Mouse (Mus musculus) limb, embryonic 11.5 days (tissue): ENCODE results near the gene Tmem238. TPM values are rescaled to one million over a fixed set of nuclear protein-coding genes. Genes with fewer than 3 reads are reported as not detected.

Experiments used
- ATAC-seq: fragments of 200-750 bp; cut with Nextera tagmentation; 2 replicates; pipeline ENCODE4 v1.8.0; 2017; ENCODE audit warnings: low read depth; ENCODE audit not compliant: insufficient number of reproducible peaks, low FRiP score, low TSS enrichment
- DNase-seq: peaks from one replicate; pipeline ENCODE4 v3.0.0-alpha.2; 2015; ENCODE audit warnings: low spot score
- H3K27ac ChIP-seq: fragments of 300-500 bp; sonication (generic); replicated peaks from 2 replicates; pipeline ENCODE4 v1.5.1; 2014; ENCODE audit warnings: low read depth, mild to moderate bottlenecking, low read length
- H3K27me3 ChIP-seq: fragments of 300-500 bp; sonication (generic); 2 replicates; pipeline ENCODE4 v1.6.1; 2014; ENCODE audit warnings: mild to moderate bottlenecking, low read length, mixed read lengths; ENCODE audit not compliant: control insufficient read depth, insufficient read depth
- H3K36me3 ChIP-seq: fragments of 300-500 bp; sonication (generic); 2 replicates; pipeline ENCODE4 v1.6.1; 2014; ENCODE audit warnings: mild to moderate bottlenecking, low read length, moderate library complexity, mixed read lengths; ENCODE audit not compliant: control insufficient read depth, insufficient read depth
- H3K4me1 ChIP-seq: fragments of 300-500 bp; sonication (generic); 2 replicates; pipeline ENCODE4 v1.6.1; 2014; ENCODE audit warnings: low read length, mixed read lengths; ENCODE audit not compliant: control insufficient read depth, insufficient read depth
- H3K4me2 ChIP-seq: fragments of 300-500 bp; sonication (generic); 2 replicates; pipeline ENCODE4 v1.6.1; 2014; ENCODE audit warnings: low read depth, mild to moderate bottlenecking, moderate library complexity; ENCODE audit not compliant: severe bottlenecking
- H3K4me3 ChIP-seq: fragments of 300-500 bp; sonication (generic); 2 replicates; pipeline ENCODE4 v1.5.1; 2014; ENCODE audit warnings: low read depth, low read length
- H3K9ac ChIP-seq: fragments of 300-500 bp; sonication (generic); 2 replicates; pipeline ENCODE4 v1.6.1; 2014; ENCODE audit warnings: mild to moderate bottlenecking, low read length
- H3K9me3 ChIP-seq: fragments of 300-500 bp; sonication (generic); 2 replicates; pipeline ENCODE4 v1.6.1; 2016; ENCODE audit warnings: low read length; ENCODE audit not compliant: control insufficient read depth
- WGBS: fragments of 180-500 bp; shearing (Covaris S2); extraction: QIAGEN DNeasy Blood & Tissue Kit; methylation state at CpG from one replicate; pipeline ENCODE4 v1.1.7; 2014; 5-methylcytosine and 5-hydroxymethylcytosine counted together
- polyA plus RNA-seq: library from polyadenylated mRNA; unstranded; fragments of >200 nt; fragmentation: Nextera tagmentation; extraction: Ambion mirVana; gene quantifications from 2 replicates; pipeline ENCODE4 v1.2.1, GENCODE M21; 2014

Gene Tmem238
- polyA plus RNA-seq: 2.1 and 2.6 TPM in 2 replicates

- Histone ChIP-seq H3K9me3 (no peaks in the 10 kb centered on the region), H3K4me1 (peaks cover 6% of the 10 kb centered on the region), H3K4me3 (peak within 1 kb of the TSS; percentile 44), H3K36me3 (peaks cover 4% of the 10 kb centered on the region; the same call in 1 of the 2 replicates), H3K27me3 (peaks cover 6% of the 10 kb centered on the region; the same call in 1 of the 2 replicates), H3K27ac (0 out of 2 replicates have a peak within 1 kb of the TSS, but pooled peaks have one; percentile 36), H3K9ac (peak within 1 kb of the TSS; percentile 84), H3K4me2 (peak within 1 kb of the TSS; percentile 91)
- peak; percentile 58 for DNase-seq
- 7% methylated on average over 40 of the region's 40 CpGs for WGBS
- peak; percentile 4; the same call in 1 of the 2 replicates for ATAC-seq
Measured at GRCm38 (mm10) chr7:4789436-4789935, at the start of gene Tmem238. Gene Tmem238, minus strand, starts transcription at chr7:4789656.

GRCm38 (mm10) chr7:4837639-4838038 lies 48.2 kb upstream of the Tmem238 start:
- Histone ChIP-seq H3K9me3 (no peaks in the 10 kb centered on the region), H3K27me3 (peaks cover 58% of the 10 kb centered on the region), H3K4me2 (no peak overlapping the region), H3K4me1 (peaks cover 5% of the 10 kb centered on the region; the same call in 1 of the 2 replicates), H3K4me3 (no peak overlapping the region), H3K27ac (no peak overlapping the region), H3K36me3 (no peaks in the 10 kb centered on the region), H3K9ac (no peak overlapping the region)
- 25% methylated on average over 1 of the region's 1 CpGs for WGBS
- ATAC-seq (no peak), DNase-seq (no peak)

DNA sequence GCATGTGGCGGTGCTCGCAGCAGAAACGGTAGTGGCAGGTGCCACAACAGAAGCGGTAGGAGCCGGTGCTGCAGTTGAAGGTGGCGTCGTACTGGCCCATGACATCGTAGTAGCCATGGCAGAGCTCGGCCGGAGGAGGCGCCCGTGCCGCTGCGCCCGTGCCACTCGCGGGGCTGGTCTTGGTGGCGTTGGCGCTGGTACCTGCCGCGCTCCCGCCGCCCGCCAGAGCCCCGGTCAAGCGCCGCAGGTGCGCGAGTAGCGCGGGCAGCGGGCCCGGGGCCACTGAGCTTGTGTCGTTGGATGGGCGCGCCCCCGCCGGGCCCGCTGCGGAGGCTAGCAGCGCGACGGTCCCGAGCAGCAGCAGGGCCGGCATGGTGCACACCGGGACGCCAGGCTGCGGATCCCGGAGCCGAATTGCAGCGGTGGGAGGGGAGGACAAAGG lies 46.9 kb upstream of the Tmem238 start:
- no peaks in the 10 kb centered on the region for H3K9me3 ChIP-seq
- peak overlapping the region; percentile 67 for H3K4me2 ChIP-seq
- under 1% methylated on average over 51 of the region's 51 CpGs for WGBS
- H3K9ac ChIP-seq: peak overlapping the region; percentile 5
- peak; percentile 66 for ATAC-seq
- peak overlapping the region; percentile 31 for H3K4me3 ChIP-seq
- no peak overlapping the region for H3K27ac ChIP-seq
- peaks cover 5% of the 10 kb centered on the region; the same call in 1 of the 2 replicates for H3K4me1 ChIP-seq
- DNase-seq: peak; percentile 75
- peaks cover 46% of the 10 kb centered on the region for H3K27me3 ChIP-seq
- H3K36me3 ChIP-seq: no peaks in the 10 kb centered on the region

DNA sequence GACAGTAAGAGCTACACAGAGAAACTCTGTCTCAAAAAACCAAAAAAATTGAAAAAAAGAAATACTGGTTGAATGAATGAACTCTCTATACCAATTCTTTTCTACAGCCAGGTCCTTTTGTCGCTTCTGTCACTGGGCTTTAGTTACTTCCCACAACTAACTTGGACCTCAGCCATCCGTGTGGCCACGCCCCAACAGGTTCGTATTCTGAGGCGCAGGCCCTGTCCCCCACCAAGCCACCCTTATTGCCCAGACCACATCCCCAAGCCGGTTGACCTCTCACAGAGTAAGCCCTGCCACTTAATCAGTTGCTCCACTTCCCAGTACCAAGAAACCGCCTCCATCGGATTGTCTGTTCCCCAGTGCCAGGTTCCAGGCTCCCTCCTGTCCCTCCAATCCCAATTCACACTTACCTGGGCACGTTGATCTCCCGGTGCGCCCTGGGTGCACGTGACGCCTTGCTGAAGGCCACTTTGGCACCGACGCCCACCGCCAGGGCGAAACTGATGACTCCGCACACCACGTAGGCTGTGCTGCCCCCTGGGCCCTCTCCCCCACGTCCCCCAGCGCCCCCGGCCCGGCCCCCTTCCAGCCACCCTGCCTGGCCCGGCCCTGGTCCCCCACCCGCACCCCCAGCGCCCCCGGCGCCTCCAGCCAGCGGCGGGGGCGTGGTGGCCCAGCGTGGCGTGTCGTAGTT lies 46.3 kb upstream of the Tmem238 start:
- H3K4me1 ChIP-seq: peaks cover 5% of the 10 kb centered on the region; the same call in 1 of the 2 replicates
- H3K9me3 ChIP-seq: no peaks in the 10 kb centered on the region
- no peaks in the 10 kb centered on the region for H3K36me3 ChIP-seq
- DNase-seq (no peak), ATAC-seq (peak; percentile 27; the same call in 1 of the 2 replicates)
- H3K27ac ChIP-seq: no peak overlapping the region
- no peak overlapping the region for H3K9ac ChIP-seq
- WGBS: 8% methylated on average over 27 of the region's 34 CpGs
- H3K4me2 ChIP-seq: peak overlapping the region; percentile 67
- H3K4me3 ChIP-seq: peak overlapping the region; percentile 31
- peaks cover 46% of the 10 kb centered on the region for H3K27me3 ChIP-seq

DNA sequence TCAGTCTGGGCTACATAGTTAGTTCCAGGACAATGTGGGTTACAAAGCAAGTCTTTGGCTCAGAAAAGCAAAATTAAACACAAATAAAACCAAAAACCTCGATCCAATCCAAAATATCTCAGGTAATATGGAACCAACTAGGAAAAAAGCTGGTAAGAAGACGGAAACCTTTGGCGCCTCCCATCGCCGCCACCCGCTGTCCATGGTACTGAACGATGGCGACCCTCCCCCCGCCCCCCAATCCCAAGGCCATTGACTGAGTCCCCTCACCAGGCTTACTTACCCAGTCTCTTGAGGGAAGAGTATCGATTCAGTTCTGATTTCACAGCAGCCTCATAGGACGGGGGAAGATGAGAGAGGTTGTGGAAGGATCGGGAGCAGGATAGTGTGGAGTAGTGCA lies 41.0 kb upstream of the Tmem238 start:
- Histone ChIP-seq H3K36me3 (no peaks in the 10 kb centered on the region), H3K4me1 (no peaks in the 10 kb centered on the region), H3K9ac (no peak overlapping the region), H3K9me3 (no peaks in the 10 kb centered on the region), H3K27me3 (peaks cover 20% of the 10 kb centered on the region), H3K4me2 (no peak overlapping the region), H3K27ac (no peak overlapping the region), H3K4me3 (no peak overlapping the region)
- DNase-seq (peak; percentile 68), ATAC-seq (no peak)
- WGBS: 5% methylated on average over 12 of the region's 12 CpGs

DNA sequence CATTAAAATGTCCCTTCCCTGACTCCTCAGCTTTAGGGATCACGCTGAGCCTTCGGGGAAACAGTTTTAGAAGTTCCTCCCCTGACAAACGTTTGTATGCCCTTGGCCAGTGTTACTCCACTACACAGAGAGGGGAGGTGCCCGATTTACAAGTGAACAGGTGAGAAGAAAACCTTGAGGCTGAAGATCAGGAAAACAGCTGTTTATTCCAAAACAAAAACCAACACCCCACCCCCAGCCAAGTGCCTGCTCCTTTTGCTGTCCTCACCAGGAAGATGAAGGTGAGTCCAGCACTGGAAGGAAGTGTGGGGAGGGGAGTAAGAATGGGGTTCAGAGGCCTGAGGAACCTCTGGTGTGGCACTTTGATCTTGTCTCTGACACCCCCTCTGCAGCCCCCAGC lies 35.9 kb upstream of the Tmem238 start:
- DNase-seq (no peak), ATAC-seq (no peak)
- Histone ChIP-seq H3K9me3 (no peaks in the 10 kb centered on the region), H3K27me3 (no peaks in the 10 kb centered on the region), H3K4me3 (no peak overlapping the region), H3K9ac (no peak overlapping the region), H3K4me1 (no peaks in the 10 kb centered on the region), H3K4me2 (no peak overlapping the region), H3K36me3 (no peaks in the 10 kb centered on the region), H3K27ac (no peak overlapping the region)
- 48% methylated on average over 4 of the region's 4 CpGs for WGBS

DNA sequence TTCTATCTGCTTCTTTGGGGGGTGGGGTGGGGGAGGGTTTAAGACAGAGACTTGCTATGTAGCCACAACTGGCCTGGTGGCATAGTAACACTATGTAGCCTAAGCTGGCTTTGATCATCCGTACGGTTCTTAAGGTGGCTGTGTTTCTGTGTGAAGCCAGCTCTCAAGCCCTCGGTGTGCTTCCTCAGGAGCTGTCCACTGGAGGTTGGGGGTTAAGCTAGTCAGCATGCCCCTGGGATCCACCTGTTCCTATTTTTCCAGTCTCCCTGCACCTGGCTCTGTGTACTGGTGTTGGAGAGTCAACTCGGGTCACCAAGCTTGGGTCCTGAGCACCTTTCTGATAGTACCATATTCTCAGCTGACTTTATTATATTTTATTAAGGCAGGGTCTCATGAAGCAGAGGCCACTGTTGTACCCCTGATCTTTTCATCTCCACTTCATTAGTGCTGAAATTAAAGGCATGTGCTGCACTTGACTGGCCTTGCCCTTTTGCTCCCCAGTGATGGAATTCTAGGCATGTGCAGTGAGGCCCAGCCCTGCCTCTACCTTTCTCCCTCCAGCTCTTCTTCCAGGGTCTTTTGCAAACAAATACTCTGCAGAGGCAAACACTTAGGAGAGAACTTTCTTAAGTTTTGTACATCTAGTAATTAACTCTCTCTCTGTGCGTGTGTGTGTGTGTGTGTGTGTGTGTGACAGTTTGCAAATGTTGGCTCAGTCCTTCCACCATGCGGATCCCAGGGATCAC lies 32.9 kb upstream of the Tmem238 start:
- no peaks in the 10 kb centered on the region for H3K4me1 ChIP-seq
- no peak for DNase-seq
- no peaks in the 10 kb centered on the region for H3K27me3 ChIP-seq
- H3K9me3 ChIP-seq: no peaks in the 10 kb centered on the region
- ATAC-seq: no peak
- no peak overlapping the region for H3K4me3 ChIP-seq
- no peak overlapping the region for H3K4me2 ChIP-seq
- no peaks in the 10 kb centered on the region for H3K36me3 ChIP-seq
- H3K9ac ChIP-seq: no peak overlapping the region
- 60% methylated on average over 6 of the region's 6 CpGs for WGBS
- H3K27ac ChIP-seq: no peak overlapping the region

DNA sequence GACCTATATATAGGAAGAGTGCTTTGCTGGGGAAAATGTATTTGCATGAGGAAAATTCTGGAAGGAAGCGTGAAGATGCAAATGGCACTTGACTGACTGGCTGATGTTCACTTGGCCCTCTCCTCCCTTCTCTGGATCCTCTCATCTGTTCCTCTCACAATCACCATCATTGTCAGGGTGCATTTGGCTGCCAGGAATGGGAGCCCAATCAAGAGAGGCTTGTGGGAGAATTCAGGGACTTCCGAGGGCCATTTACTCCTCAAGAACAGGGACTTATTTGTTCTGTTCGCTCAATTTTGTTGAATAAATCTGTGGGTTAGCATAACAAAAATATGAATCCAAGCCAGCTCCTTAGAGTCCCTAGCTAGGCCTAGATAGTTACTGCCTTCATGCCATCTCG lies 32.2 kb upstream of the Tmem238 start:
- Histone ChIP-seq H3K4me2 (no peak overlapping the region), H3K27me3 (no peaks in the 10 kb centered on the region), H3K9ac (no peak overlapping the region), H3K36me3 (no peaks in the 10 kb centered on the region), H3K27ac (no peak overlapping the region), H3K9me3 (no peaks in the 10 kb centered on the region), H3K4me3 (no peak overlapping the region), H3K4me1 (no peaks in the 10 kb centered on the region)
- DNase-seq (no peak), ATAC-seq (no peak)
- 88% methylated on average over 4 of the region's 4 CpGs for WGBS
